ENCODE assay signal across 23 mouse cellular contexts in the genomic region with DNA sequence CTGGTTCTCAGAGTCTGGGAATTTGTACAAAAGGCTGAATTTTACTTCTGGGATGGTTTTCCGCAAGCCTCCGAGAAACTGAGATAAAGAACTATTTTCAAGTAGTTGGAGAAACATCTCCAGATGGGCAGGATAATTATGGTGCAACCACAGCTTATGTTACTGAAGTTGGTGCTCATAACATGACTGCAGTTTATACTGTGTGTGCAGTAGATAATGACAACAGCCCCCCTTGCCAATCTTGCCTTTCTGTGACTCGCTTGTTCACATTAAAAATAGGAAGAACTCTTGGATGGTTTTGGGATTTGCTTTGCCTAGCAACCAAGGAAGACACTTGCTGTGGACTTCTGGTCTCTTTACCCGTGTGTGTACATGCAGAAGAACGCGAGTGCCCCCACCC.
DNase-seq lines count a peak whose midpoint lies in the region; ATAC-seq lines count a peak whose summit lies in the region.
"Had no signal": no experiment of that assay in that cellular context is flagged by ENCODE, and none has a peak within 500 bp of the region (broad histone marks: within the 10 kb centered on the region; RNA-seq: fewer than 3 reads in every experiment).

No protein-coding gene starts in this region.

- no peaks in the 10 kb centered on the region for H3K9me3 ChIP-seq in heart, embryonic 10.5 days
- H3K9me3 ChIP-seq in heart, embryonic 11.5 days (replicated peaks; ENCODE audit: control insufficient read depth, low read length) = no peaks in the 10 kb centered on the region
- H3K9me3 ChIP-seq: forebrain, embryonic 10.5 days; forebrain, embryonic 13.5 days; hindbrain, embryonic 10.5 days; hindbrain, embryonic 13.5 days had no signal

- 0 out of 2 replicates have a peak, but pooled peaks have one; percentile 20 for ATAC-seq in frontal cortex, adult (ENCODE audit: low TSS enrichment)
- ATAC-seq in heart, embryonic 11.5 days (replicated peaks; ENCODE audit: insufficient number of reproducible peaks, low FRiP score, low TSS enrichment) = no peak
- ATAC-seq: activated CD4-positive, CD25-positive, alpha-beta regulatory T cell, adult 4 months; forebrain, embryonic 13.5 days; forebrain, embryonic 16.5 days; hindbrain, embryonic 16.5 days had no signal

- H3K4me3 ChIP-seq in heart, embryonic 10.5 days = no peak overlapping the region
- no peak overlapping the region for H3K4me3 ChIP-seq in heart, embryonic 11.5 days (ENCODE audit: low read depth, low read length)
- H3K4me3 ChIP-seq: forebrain, embryonic 10.5 days; forebrain, embryonic 13.5 days; gastrocnemius, adult 2 months; hindbrain, embryonic 10.5 days; hindbrain, embryonic 13.5 days had no signal

- no peaks in the 10 kb centered on the region for H3K36me3 ChIP-seq in heart, embryonic 10.5 days
- no peaks in the 10 kb centered on the region for H3K36me3 ChIP-seq in heart, embryonic 11.5 days (ENCODE audit: control insufficient read depth, insufficient read depth, low read length)
- H3K36me3 ChIP-seq: forebrain, embryonic 10.5 days; hindbrain, embryonic 10.5 days; hindbrain, embryonic 13.5 days had no signal

- WGBS in heart, embryonic 10.5 days = 88% methylated on average over 6 of the region's 6 CpGs
- WGBS in heart, embryonic 11.5 days (ENCODE audit: insufficient replicate concordance) = 82% methylated on average over 6 of the region's 6 CpGs

- intact Hi-C loops in left cerebral cortex, postnatal 25 days (cut with DNase I) = no loop called here

- H3K9ac ChIP-seq in heart, embryonic 11.5 days (ENCODE audit: low read depth, low read length) = no peak overlapping the region
- H3K9ac ChIP-seq: forebrain, embryonic 13.5 days; hindbrain, embryonic 13.5 days had no signal

- H3K27ac ChIP-seq in heart, embryonic 10.5 days = no peak overlapping the region
- no peak overlapping the region for H3K27ac ChIP-seq in heart, embryonic 11.5 days (ENCODE audit: low read depth, low read length)
- H3K27ac ChIP-seq: forebrain, embryonic 10.5 days; forebrain, embryonic 13.5 days; gastrocnemius, adult 2 months; hindbrain, embryonic 10.5 days; hindbrain, embryonic 13.5 days had no signal

- H3K27me3 ChIP-seq in heart, embryonic 10.5 days (ENCODE audit: insufficient read depth, poor library complexity, severe bottlenecking) = no peaks in the 10 kb centered on the region
- H3K27me3 ChIP-seq in heart, embryonic 11.5 days (ENCODE audit: control insufficient read depth, insufficient read depth, low read length) = no peaks in the 10 kb centered on the region
- H3K27me3 ChIP-seq: forebrain, embryonic 13.5 days; hindbrain, embryonic 13.5 days had no signal

- no peak overlapping the region for H3K4me2 ChIP-seq in heart, embryonic 11.5 days
- H3K4me2 ChIP-seq: forebrain, embryonic 13.5 days; hindbrain, embryonic 13.5 days had no signal

- no peak for DNase-seq in frontal cortex, postnatal 25 days (ENCODE audit: low spot score in 2 of 2)
- DNase-seq in heart, embryonic 10.5 days (ENCODE audit: low spot score) = peak; percentile 27
- peak; percentile 18 to 67 for DNase-seq in left cerebral cortex, postnatal 25 days (ENCODE audit: low spot score in 2 of 2)
- no peak for DNase-seq in left cerebral cortex, adult 11 months (ENCODE audit: low spot score)
- DNase-seq in brain, adult 2 months (ENCODE audit: low read depth, low spot score) = peak; percentile 28
- DNase-seq: adrenal gland, adult 8-10 months; adrenal gland, postnatal 25 days; cerebellum, adult 18-20 months; cerebellum, adult 9-10 months; cerebellum, postnatal 14 days; gastrocnemius, adult 2 months; gastrocnemius, postnatal 14 days; heart, adult 18-20 months; heart, postnatal 36 days had no signal

- no peaks in the 10 kb centered on the region for H3K4me1 ChIP-seq in heart, embryonic 10.5 days
- H3K4me1 ChIP-seq in heart, embryonic 11.5 days (ENCODE audit: control insufficient read depth, insufficient read depth, low read length) = no peaks in the 10 kb centered on the region
- H3K4me1 ChIP-seq: forebrain, embryonic 10.5 days; forebrain, embryonic 13.5 days; hindbrain, embryonic 10.5 days; hindbrain, embryonic 13.5 days had no signal

Comparison
In these comparisons a context has a peak if more than half of its experiments do, and no peak if none do; other contexts are left out.
1. DNase-seq: peak in heart, embryonic 10.5 days (single experiment), left cerebral cortex, postnatal 25 days (2 of 2) and brain, adult 2 months (single experiment); none in frontal cortex, postnatal 25 days (0 of 2) and left cerebral cortex, adult 11 months (single experiment).